7 mouse cellular contexts compared by ENCODE assay signal in the genomic region with DNA sequence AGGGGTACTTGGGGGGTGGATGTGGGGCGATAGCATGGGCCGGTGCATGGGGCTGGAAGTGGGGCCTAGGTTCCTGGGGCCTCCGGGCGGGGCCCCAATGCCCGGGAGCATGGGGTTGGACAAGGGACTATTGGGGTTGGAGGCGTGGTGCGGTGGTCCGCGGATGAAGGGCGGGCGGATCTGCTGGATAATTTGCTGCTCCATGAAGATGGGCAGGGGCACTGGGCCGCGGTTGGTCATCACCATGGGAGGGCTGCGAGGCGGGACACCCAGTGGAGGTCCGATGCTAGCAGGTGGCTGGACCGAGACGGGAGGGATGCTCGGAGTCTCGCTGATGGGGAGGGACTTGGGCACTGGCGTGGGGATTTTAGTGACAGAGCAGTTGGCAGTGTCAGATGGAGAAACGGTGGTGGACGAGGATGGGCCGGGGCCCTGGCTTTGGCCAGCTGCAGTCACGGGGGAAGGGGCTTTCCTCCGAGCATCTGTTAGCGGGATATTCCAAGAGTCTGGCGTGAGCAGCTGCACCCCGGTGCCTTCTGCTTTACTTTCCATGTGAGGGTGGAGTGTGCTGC.
DNase-seq lines count a peak whose midpoint lies in the region; ATAC-seq lines count a peak whose summit lies in the region.

No protein-coding gene starts in this region.

- no peak for DNase-seq in lung, postnatal 14 days
- DNase-seq in forebrain, embryonic 11.5 days (ENCODE audit: low spot score): peak; percentile 66
- no peak for DNase-seq in right cerebral cortex, postnatal 25 days
- no peak for DNase-seq in c-Kit-positive CD71-positive TER-119-positive erythroid progenitor cells, embryonic 14.5 days (ENCODE audit: low spot score)

- peak overlapping the region; percentile 61 for H3K4me3 ChIP-seq in lung, embryonic 16.5 days (ENCODE audit: low read length)
- H3K4me3 ChIP-seq in forebrain, embryonic 11.5 days (ENCODE audit: low read depth, low read length): peak overlapping the region; percentile 51
- H3K4me3 ChIP-seq in liver, embryonic 15.5 days (replicated peaks): peak overlapping the region; percentile 40; the same call in 1 of the 2 replicates

- WGBS in lung, embryonic 16.5 days: 6% methylated on average over 26 of the region's 29 CpGs
- under 1% methylated on average over 28 of the region's 29 CpGs for WGBS in forebrain, embryonic 11.5 days
- 7% methylated on average over 28 of the region's 29 CpGs for WGBS in liver, embryonic 15.5 days (ENCODE audit: insufficient replicate concordance)

- H3K4me1 ChIP-seq in lung, embryonic 16.5 days (replicated peaks; ENCODE audit: control insufficient read depth, insufficient read depth, low read length): peaks cover 16% of the 10 kb centered on the region
- peaks cover 14% of the 10 kb centered on the region; the same call in 1 of the 2 replicates for H3K4me1 ChIP-seq in forebrain, embryonic 11.5 days (replicated peaks; ENCODE audit: control insufficient read depth, insufficient read depth, low read length)
- H3K4me1 ChIP-seq in liver, embryonic 15.5 days (replicated peaks): no peaks in the 10 kb centered on the region

- H3K27me3 ChIP-seq in lung, embryonic 16.5 days (ENCODE audit: control insufficient read depth, insufficient read depth, low read depth, low read length): peaks cover 40% of the 10 kb centered on the region
- peaks cover 32% of the 10 kb centered on the region for H3K27me3 ChIP-seq in forebrain, embryonic 11.5 days (ENCODE audit: control insufficient read depth, insufficient read depth, low read length)
- H3K27me3 ChIP-seq in liver, embryonic 15.5 days: peaks cover 73% of the 10 kb centered on the region

- H3K4me2 ChIP-seq in lung, embryonic 16.5 days (ENCODE audit: low read depth, low read length): peak overlapping the region; percentile 96
- peak overlapping the region; percentile 99 for H3K4me2 ChIP-seq in forebrain, embryonic 11.5 days (ENCODE audit: low read depth, low read length, severe bottlenecking)
- peak overlapping the region; percentile 63; the same call in 1 of the 2 replicates for H3K4me2 ChIP-seq in liver, embryonic 15.5 days

- no peaks in the 10 kb centered on the region for H3K36me3 ChIP-seq in lung, embryonic 16.5 days (ENCODE audit: control insufficient read depth, insufficient read depth, low read length)
- no peaks in the 10 kb centered on the region for H3K36me3 ChIP-seq in forebrain, embryonic 11.5 days (ENCODE audit: control insufficient read depth, insufficient read depth, low read length)
- no peaks in the 10 kb centered on the region for H3K36me3 ChIP-seq in liver, embryonic 15.5 days (replicated peaks)

- peak overlapping the region; percentile 59; the same call in 1 of the 2 replicates for H3K9ac ChIP-seq in lung, embryonic 16.5 days (ENCODE audit: low read length)
- peak overlapping the region; percentile 55 for H3K9ac ChIP-seq in forebrain, embryonic 11.5 days (ENCODE audit: low read length)
- H3K9ac ChIP-seq in liver, embryonic 15.5 days: no peak overlapping the region

- ATAC-seq in lung, embryonic 16.5 days (ENCODE audit: low read depth): 0 out of 2 replicates have a peak, but pooled peaks have one; percentile 16
- peak; percentile 60 for ATAC-seq in forebrain, embryonic 11.5 days (replicated peaks; ENCODE audit: low FRiP score)
- ATAC-seq in liver, embryonic 15.5 days (ENCODE audit: insufficient read depth): no peak
- ATAC-seq in erythroblast, adult 5-6 weeks (replicated peaks; ENCODE audit: low FRiP score, poor library complexity, severe bottlenecking): no peak

- no peaks in the 10 kb centered on the region for H3K9me3 ChIP-seq in lung, embryonic 16.5 days (ENCODE audit: control insufficient read depth, low read length)
- H3K9me3 ChIP-seq in forebrain, embryonic 11.5 days (ENCODE audit: control insufficient read depth, low read length): no peaks in the 10 kb centered on the region
- no peaks in the 10 kb centered on the region for H3K9me3 ChIP-seq in liver, embryonic 15.5 days (replicated peaks)

- H3K27ac ChIP-seq in lung, embryonic 16.5 days (ENCODE audit: low read length): no peak overlapping the region
- no peak overlapping the region for H3K27ac ChIP-seq in forebrain, embryonic 11.5 days (ENCODE audit: low read depth, low read length)
- H3K27ac ChIP-seq in liver, embryonic 15.5 days (replicated peaks): no peak overlapping the region

Comparison
In these comparisons a context has a peak if more than half of its experiments do, and no peak if none do; other contexts are left out.
1. ATAC-seq: peak in lung, embryonic 16.5 days (single experiment) and forebrain, embryonic 11.5 days (single experiment); none in liver, embryonic 15.5 days (single experiment) and erythroblast, adult 5-6 weeks (single experiment).
2. Peak in every context shown above with its lines, with median percentiles within 50 percentile points of each other: H3K4me2 ChIP-seq and H3K4me3 ChIP-seq.